Mouse (Mus musculus) macrophage (primary cell): ENCODE measurements around the gene Cherp. TPM values are rescaled to one million over a fixed set of nuclear protein-coding genes. Genes with fewer than 3 reads are reported as not detected.
A peak's percentile ranks its signal among the peaks of the same experiment; 100 is the strongest.

Experiments used
- H3K27ac ChIP-seq: fragments of 350-480 bp; formaldehyde crosslinking; 2 replicates; pipeline ENCODE4 v1.9.0; 2021
- H3K36me3 ChIP-seq: fragments of 350-480 bp; formaldehyde crosslinking; 2 replicates; pipeline ENCODE4 v1.9.0; 2021; ENCODE audit errors: inconsistent target
- H3K4me3 ChIP-seq: fragments of 350-480 bp; formaldehyde crosslinking; 2 replicates; pipeline ENCODE4 v1.9.0; 2021; ENCODE audit errors: inconsistent target
- H3K79me2 ChIP-seq: fragments of 350-480 bp; formaldehyde crosslinking; 2 replicates; pipeline ENCODE4 v1.9.0; 2021; ENCODE audit errors: inconsistent target
- WGBS: methylation state at CpG from one replicate; pipeline ENCODE4 v1.1.7; 2026; ENCODE audit warnings: inconsistent platforms; ENCODE audit not compliant: missing documents; 5-methylcytosine and 5-hydroxymethylcytosine counted together
- polyA plus RNA-seq: library from polyadenylated mRNA; stranded (reverse); fragments of 250-400 nt; gene quantifications from 3 replicates; pipeline ENCODE4 v1.2.4, GENCODE M21; 2018; ENCODE audit warnings: inconsistent platforms
- total RNA-seq, 78 experiments: library from RNA; depleted of rRNA; stranded (reverse); fragments of 250-400 nt; gene quantifications; 1 replicate in 9 of 78; 2 replicates in 24 of 78; 3 replicates in 43 of 78; 4 replicates in 2 of 78; pipeline ENCODE4 v1.2.4; 2018; ENCODE audit warnings: inconsistent platforms in 56 of 78

Gene Cherp
- total RNA-seq (2018; cell fraction: chromatin; rRNA removed) = 100 to 1,000 TPM in 15 of 26 experiments, 10 to 100 TPM in 11; 65.8 to 152 (median 105) TPM
- total RNA-seq (2018; cell fraction: cytosol; rRNA removed) = 10 to 100 TPM; 34.5 to 54.3 (median 46.3) TPM
- 100 to 1,000 TPM in 2 of 26 experiments, 10 to 100 TPM in 24; 40.4 to 118 (median 65.8) TPM for total RNA-seq (2018; cell fraction: nucleus; rRNA removed)
- 41.2 to 67.1 TPM (median 44.9 TPM) in 3 replicates for polyA plus RNA-seq

- under 1% methylated on average over 75 of the region's 80 CpGs for WGBS
- Histone ChIP-seq H3K79me2 (peaks cover 61% of the 10 kb centered on the region), H3K27ac (peak within 1 kb of the TSS; percentile 69), H3K4me3 (peak within 1 kb of the TSS; percentile 83), H3K36me3 (peaks cover 20% of the 10 kb centered on the region)
Observed at GRCm38 (mm10) chr8:72474826-72475546, at the start of gene Cherp. Gene Cherp, minus strand, starts transcription at chr8:72475226.

GRCm38 (mm10) chr8:72521888-72522287, 46.9 kb upstream of the Cherp start:
- no peak overlapping the region for H3K4me3 ChIP-seq
- peak overlapping the region; percentile 42 for H3K27ac ChIP-seq
- no peaks in the 10 kb centered on the region for H3K36me3 ChIP-seq
- H3K79me2 ChIP-seq = peaks cover 84% of the 10 kb centered on the region

GRCm38 (mm10) chr8:72517421-72517988, 42.5 kb upstream of the Cherp start:
- H3K4me3 ChIP-seq = no peak overlapping the region
- 93% methylated on average over 7 of the region's 7 CpGs for WGBS
- peaks cover 90% of the 10 kb centered on the region for H3K79me2 ChIP-seq
- no peak overlapping the region for H3K27ac ChIP-seq
- no peaks in the 10 kb centered on the region for H3K36me3 ChIP-seq

GRCm38 (mm10) chr8:72513158-72513557, 38.1 kb upstream of the Cherp start:
- Histone ChIP-seq H3K36me3 (no peaks in the 10 kb centered on the region), H3K27ac (no peak overlapping the region), H3K79me2 (peaks cover 100% of the 10 kb centered on the region), H3K4me3 (no peak overlapping the region)
- WGBS = 100% methylated on average over 1 of the region's 1 CpGs

GRCm38 (mm10) chr8:72512648-72513047, 37.6 kb upstream of the Cherp start:
- Histone ChIP-seq H3K4me3 (no peak overlapping the region), H3K27ac (no peak overlapping the region), H3K79me2 (peaks cover 100% of the 10 kb centered on the region), H3K36me3 (no peaks in the 10 kb centered on the region)
- WGBS = no CpG with 5 or more reads among the region's 1 CpGs

GRCm38 (mm10) chr8:72507505-72507904, 32.5 kb upstream of the Cherp start:
- Histone ChIP-seq H3K27ac (no peak overlapping the region), H3K36me3 (0 out of 2 replicates have a peak, but pooled peaks cover 8% of the 10 kb centered on the region), H3K4me3 (no peak overlapping the region), H3K79me2 (peaks cover 100% of the 10 kb centered on the region)
- WGBS = 100% methylated on average over 1 of the region's 1 CpGs

- Histone ChIP-seq H3K79me2 (peaks cover 100% of the 10 kb centered on the region), H3K36me3 (0 out of 2 replicates have a peak, but pooled peaks cover 8% of the 10 kb centered on the region), H3K27ac (no peak overlapping the region), H3K4me3 (no peak overlapping the region)
Observed at GRCm38 (mm10) chr8:72504637-72505314, 29.8 kb upstream of the Cherp start.

GRCm38 (mm10) chr8:72504137-72504536, 29.1 kb upstream of the Cherp start:
- peaks cover 100% of the 10 kb centered on the region for H3K79me2 ChIP-seq
- no peak overlapping the region for H3K4me3 ChIP-seq
- 0 out of 2 replicates have a peak, but pooled peaks cover 8% of the 10 kb centered on the region for H3K36me3 ChIP-seq
- H3K27ac ChIP-seq = no peak overlapping the region

GRCm38 (mm10) chr8:72500521-72500931, 25.5 kb upstream of the Cherp start:
- 100% methylated on average over 1 of the region's 1 CpGs for WGBS
- peaks cover 100% of the 10 kb centered on the region for H3K79me2 ChIP-seq
- H3K36me3 ChIP-seq = peaks cover 17% of the 10 kb centered on the region
- no peak overlapping the region for H3K4me3 ChIP-seq
- no peak overlapping the region for H3K27ac ChIP-seq

GRCm38 (mm10) chr8:72499521-72500284, 24.7 kb upstream of the Cherp start:
- WGBS = 88% methylated on average over 2 of the region's 2 CpGs
- peaks cover 24% of the 10 kb centered on the region for H3K36me3 ChIP-seq
- H3K79me2 ChIP-seq = peaks cover 100% of the 10 kb centered on the region
- no peak overlapping the region for H3K4me3 ChIP-seq
- no peak overlapping the region for H3K27ac ChIP-seq

GRCm38 (mm10) chr8:72498527-72498926, 23.5 kb upstream of the Cherp start:
- Histone ChIP-seq H3K79me2 (peaks cover 100% of the 10 kb centered on the region), H3K27ac (no peak overlapping the region), H3K4me3 (no peak overlapping the region), H3K36me3 (peaks cover 20% of the 10 kb centered on the region)
- 77% methylated on average over 4 of the region's 4 CpGs for WGBS

- no peak overlapping the region for H3K4me3 ChIP-seq
- H3K79me2 ChIP-seq = peaks cover 100% of the 10 kb centered on the region
- WGBS = 100% methylated on average over 1 of the region's 1 CpGs
- no peak overlapping the region for H3K27ac ChIP-seq
- peaks cover 16% of the 10 kb centered on the region for H3K36me3 ChIP-seq
Observed at GRCm38 (mm10) chr8:72497911-72498310, 22.9 kb upstream of the Cherp start.

- H3K4me3 ChIP-seq = no peak overlapping the region
- H3K27ac ChIP-seq = no peak overlapping the region
- H3K79me2 ChIP-seq = peaks cover 91% of the 10 kb centered on the region
- peaks cover 16% of the 10 kb centered on the region for H3K36me3 ChIP-seq
- 95% methylated on average over 19 of the region's 19 CpGs for WGBS
Observed at GRCm38 (mm10) chr8:72496217-72496616, 21.2 kb upstream of the Cherp start.

- H3K79me2 ChIP-seq = peaks cover 91% of the 10 kb centered on the region
- H3K27ac ChIP-seq = no peak overlapping the region
- H3K4me3 ChIP-seq = no peak overlapping the region
- peaks cover 16% of the 10 kb centered on the region for H3K36me3 ChIP-seq
- 94% methylated on average over 23 of the region's 23 CpGs for WGBS
Observed at GRCm38 (mm10) chr8:72495411-72496111, 20.5 kb upstream of the Cherp start.
